Mouse (Mus musculus): ENCODE measurements around the gene Chmp2b.

DNA sequence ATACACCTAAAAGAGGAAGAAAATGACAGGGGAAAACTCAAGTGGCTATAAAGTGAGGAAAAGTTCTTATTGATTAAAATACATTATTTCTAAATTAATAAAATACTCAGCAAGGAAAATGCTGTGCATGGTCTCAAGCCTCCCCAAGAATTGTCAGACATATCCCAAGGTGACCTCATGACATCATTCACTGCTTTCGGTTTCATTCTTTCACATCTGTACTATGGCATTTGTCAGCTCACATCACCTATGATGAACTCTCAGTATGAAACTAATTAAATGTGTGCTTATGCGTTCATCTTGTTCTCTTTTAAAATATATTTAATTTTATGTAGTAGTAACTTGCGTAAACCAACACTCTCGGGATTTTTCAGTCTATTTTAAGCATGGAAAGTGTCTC lies 38.3 kb upstream of the Chmp2b start:
- TF ChIP-seq POLR2A (IDR thresholded peaks at IDR 0.05; ENCODE audit: low read depth, low read length) (no peak), CTCF (IDR thresholded peaks at IDR 0.05; ENCODE audit: extremely low read depth, insufficient read length, insufficient replicate concordance, low read depth, low read length) (no peak)

All from small intestine, adult 2 months (tissue).